Mouse (Mus musculus) heart, embryonic 11.5 days (tissue): ENCODE measurements at regions not wholly inside any gene's neighbourhood (a gene's known extent, or its start where the extent isn't known, plus 50 kb on each side); places are given as distances from the start of the nearest gene placed in this dataset.
A peak's percentile ranks its signal among the peaks of the same experiment; 100 is the strongest.

ENCODE experiments used
- ATAC-seq: fragments of 200-750 bp; cut with Nextera tagmentation; replicated peaks from 2 replicates; pipeline ENCODE4 v1.8.0; 2017; ENCODE audit warnings: moderate library complexity; ENCODE audit not compliant: insufficient number of reproducible peaks, low FRiP score, low TSS enrichment
- H3K27ac ChIP-seq: fragments of 300-500 bp; sonication (generic); 2 replicates; pipeline ENCODE4 v1.5.1; 2014; ENCODE audit warnings: mild to moderate bottlenecking, low read depth, low read length
- H3K27me3 ChIP-seq: fragments of 300-500 bp; sonication (generic); 2 replicates; pipeline ENCODE4 v1.6.1; 2014; ENCODE audit warnings: mild to moderate bottlenecking, low read length, mixed read lengths; ENCODE audit not compliant: control insufficient read depth, insufficient read depth
- H3K36me3 ChIP-seq: fragments of 300-500 bp; sonication (generic); 2 replicates; pipeline ENCODE4 v1.6.1; 2014; ENCODE audit warnings: mild to moderate bottlenecking, low read length, moderate library complexity, mixed read lengths; ENCODE audit not compliant: control insufficient read depth, insufficient read depth
- H3K4me1 ChIP-seq: fragments of 300-500 bp; sonication (generic); 2 replicates; pipeline ENCODE4 v1.6.1; 2014; ENCODE audit warnings: low read length; ENCODE audit not compliant: control insufficient read depth, insufficient read depth
- H3K4me2 ChIP-seq: fragments of 300-500 bp; sonication (generic); 2 replicates; pipeline ENCODE4 v1.6.1; 2014; ENCODE audit warnings: mild to moderate bottlenecking, moderate library complexity
- H3K4me3 ChIP-seq: fragments of 300-500 bp; sonication (generic); 2 replicates; pipeline ENCODE4 v1.5.1; 2014; ENCODE audit warnings: low read depth, low read length
- H3K9ac ChIP-seq: fragments of 300-500 bp; sonication (generic); 2 replicates; pipeline ENCODE4 v1.6.1; 2014; ENCODE audit warnings: mild to moderate bottlenecking, low read depth, low read length, moderate library complexity
- H3K9me3 ChIP-seq: fragments of 300-500 bp; sonication (generic); replicated peaks from 2 replicates; pipeline ENCODE4 v1.6.1; 2016; ENCODE audit warnings: low read length; ENCODE audit not compliant: control insufficient read depth
- WGBS: fragments of 180-500 bp; shearing (Covaris S2); extraction: QIAGEN DNeasy Blood & Tissue Kit; methylation state at CpG from one replicate; pipeline ENCODE4 v1.1.7; 2014; ENCODE audit not compliant: insufficient replicate concordance; 5-methylcytosine and 5-hydroxymethylcytosine counted together

DNA sequence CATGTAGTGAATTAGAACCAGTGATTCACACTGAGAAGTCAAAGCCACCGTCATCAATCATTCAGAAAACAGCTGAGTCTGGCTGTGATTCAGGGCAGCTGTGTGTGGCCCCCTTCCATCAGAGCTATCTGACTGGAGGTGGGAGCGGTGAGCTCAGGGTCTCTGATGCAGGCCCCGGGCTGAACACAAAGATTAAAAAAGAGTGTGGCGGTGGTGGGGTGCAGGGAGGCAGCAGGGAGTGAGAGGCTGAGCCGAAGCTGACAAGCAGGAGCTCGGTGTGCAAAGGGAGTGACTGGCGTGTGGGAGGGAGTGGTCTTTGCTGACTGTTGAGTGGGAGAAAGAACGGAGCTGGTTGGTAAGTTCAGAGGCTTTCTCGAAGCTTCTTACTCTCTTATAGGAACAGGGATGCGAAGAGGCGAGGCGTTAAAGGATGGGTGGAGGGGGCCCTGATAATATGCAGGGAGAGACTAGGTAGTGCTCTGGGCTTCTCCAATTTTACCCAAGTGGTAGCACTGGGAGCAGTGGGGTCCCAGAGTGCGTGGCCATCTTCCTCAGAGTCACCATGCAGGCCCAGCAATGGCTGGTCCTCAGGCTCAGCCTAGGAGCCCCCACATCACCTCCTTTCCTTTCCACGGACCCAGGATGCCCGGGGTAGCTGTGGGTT is 116.1 kb upstream of the Fstl4 start:
- Histone ChIP-seq H3K4me2 (no peak overlapping the region), H3K4me3 (no peak overlapping the region), H3K27ac (peak overlapping the region; percentile 50), H3K36me3 (no peaks in the 10 kb centered on the region), H3K4me1 (peaks cover 31% of the 10 kb centered on the region), H3K9ac (no peak overlapping the region), H3K27me3 (no peaks in the 10 kb centered on the region; the same call in 1 of the 2 replicates), H3K9me3 (no peaks in the 10 kb centered on the region)
- WGBS: 39% methylated on average over 15 of the region's 15 CpGs
- ATAC-seq: no peak; the same call in 1 of the 2 replicates

GRCm38 (mm10) chr11:52648849-52649400 is 115.5 kb upstream of the Fstl4 start:
- no peak overlapping the region; the same call in 1 of the 2 replicates for H3K27ac ChIP-seq
- WGBS: 68% methylated on average over 8 of the region's 8 CpGs
- H3K36me3 ChIP-seq: no peaks in the 10 kb centered on the region
- H3K4me2 ChIP-seq: no peak overlapping the region
- H3K9me3 ChIP-seq: no peaks in the 10 kb centered on the region
- no peak for ATAC-seq
- no peak overlapping the region for H3K4me3 ChIP-seq
- H3K27me3 ChIP-seq: no peaks in the 10 kb centered on the region
- H3K4me1 ChIP-seq: peaks cover 25% of the 10 kb centered on the region
- no peak overlapping the region for H3K9ac ChIP-seq

DNA sequence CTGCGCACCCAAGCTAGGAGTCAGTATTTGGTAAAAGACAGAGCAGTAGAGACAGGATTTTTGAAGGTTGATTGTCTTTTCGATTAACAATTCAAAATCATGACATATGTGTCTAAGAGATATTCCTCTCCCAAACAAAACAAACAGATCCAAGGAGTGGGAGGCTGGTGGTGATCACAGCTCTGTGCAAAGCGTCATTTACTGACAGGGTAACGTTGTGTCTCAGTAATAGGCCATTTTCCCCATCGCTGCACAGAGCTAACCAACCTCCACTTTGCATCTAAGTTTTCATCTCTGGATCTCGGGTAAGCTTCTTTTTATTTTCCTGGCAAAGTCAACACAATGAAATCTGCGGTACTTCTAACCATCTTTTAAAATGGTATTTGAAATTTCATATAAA is 109.8 kb upstream of the Fstl4 start:
- Histone ChIP-seq H3K36me3 (no peaks in the 10 kb centered on the region), H3K9ac (no peak overlapping the region), H3K27ac (no peak overlapping the region), H3K4me2 (no peak overlapping the region), H3K27me3 (no peaks in the 10 kb centered on the region), H3K4me3 (no peak overlapping the region), H3K4me1 (peaks cover 3% of the 10 kb centered on the region; the same call in 1 of the 2 replicates), H3K9me3 (no peaks in the 10 kb centered on the region)
- no peak for ATAC-seq
- WGBS: 81% methylated on average over 7 of the region's 7 CpGs

DNA sequence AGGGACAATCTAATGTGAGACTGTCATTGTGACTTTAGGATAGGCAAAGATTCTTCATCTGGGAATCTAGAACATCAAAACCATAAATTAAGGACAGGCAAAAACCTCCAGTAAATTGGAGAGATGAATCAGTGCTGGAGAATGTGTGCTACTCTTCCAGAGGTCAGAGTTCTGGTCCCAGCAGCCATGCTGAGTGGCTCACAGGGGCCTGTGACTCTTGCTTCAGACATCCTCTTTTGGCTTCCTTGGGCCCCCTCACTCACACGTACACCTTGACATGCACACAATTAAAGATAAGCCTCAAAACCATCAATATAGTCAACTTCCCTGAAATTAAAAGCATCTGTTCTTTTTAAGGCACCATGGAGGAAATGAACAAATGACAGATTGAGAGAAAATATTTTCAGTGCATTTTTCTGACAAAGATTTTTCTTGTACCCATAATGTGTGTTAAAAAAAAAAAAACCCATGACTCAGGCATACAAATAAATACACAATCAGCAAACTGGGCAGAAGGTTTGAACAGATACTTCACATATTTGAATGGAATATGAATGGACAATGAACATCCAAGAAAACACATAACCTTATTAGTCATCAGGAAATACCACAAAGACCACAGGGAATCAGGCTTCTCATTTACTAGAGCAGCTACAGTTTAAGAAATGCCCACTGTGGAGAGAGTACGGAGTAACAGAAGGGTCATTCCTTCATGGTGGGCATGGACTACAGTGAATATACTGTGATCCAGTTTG is 108.5 kb upstream of the Fstl4 start:
- 59% methylated on average over 2 of the region's 2 CpGs for WGBS
- Histone ChIP-seq H3K36me3 (no peaks in the 10 kb centered on the region), H3K4me3 (no peak overlapping the region), H3K9ac (no peak overlapping the region), H3K27me3 (no peaks in the 10 kb centered on the region), H3K27ac (no peak overlapping the region), H3K9me3 (no peaks in the 10 kb centered on the region), H3K4me2 (no peak overlapping the region), H3K4me1 (peaks cover 3% of the 10 kb centered on the region; the same call in 1 of the 2 replicates)
- ATAC-seq: no peak

GRCm38 (mm10) chr11:52661234-52661633 is 103.2 kb upstream of the Fstl4 start:
- H3K4me3 ChIP-seq: no peak overlapping the region
- H3K4me2 ChIP-seq: no peak overlapping the region
- no peak overlapping the region for H3K27ac ChIP-seq
- H3K36me3 ChIP-seq: no peaks in the 10 kb centered on the region
- no peaks in the 10 kb centered on the region for H3K27me3 ChIP-seq
- WGBS: 83% methylated on average over 12 of the region's 12 CpGs
- ATAC-seq: no peak
- H3K9ac ChIP-seq: no peak overlapping the region
- H3K9me3 ChIP-seq: no peaks in the 10 kb centered on the region
- no peaks in the 10 kb centered on the region for H3K4me1 ChIP-seq

GRCm38 (mm10) chr11:52661894-52662593 is 102.4 kb upstream of the Fstl4 start:
- no peak overlapping the region for H3K9ac ChIP-seq
- H3K4me3 ChIP-seq: no peak overlapping the region
- no peak overlapping the region for H3K27ac ChIP-seq
- H3K27me3 ChIP-seq: no peaks in the 10 kb centered on the region
- ATAC-seq: no peak
- H3K4me2 ChIP-seq: no peak overlapping the region
- no peaks in the 10 kb centered on the region for H3K9me3 ChIP-seq
- no peaks in the 10 kb centered on the region for H3K4me1 ChIP-seq
- WGBS: 75% methylated on average over 15 of the region's 15 CpGs
- H3K36me3 ChIP-seq: no peaks in the 10 kb centered on the region

DNA sequence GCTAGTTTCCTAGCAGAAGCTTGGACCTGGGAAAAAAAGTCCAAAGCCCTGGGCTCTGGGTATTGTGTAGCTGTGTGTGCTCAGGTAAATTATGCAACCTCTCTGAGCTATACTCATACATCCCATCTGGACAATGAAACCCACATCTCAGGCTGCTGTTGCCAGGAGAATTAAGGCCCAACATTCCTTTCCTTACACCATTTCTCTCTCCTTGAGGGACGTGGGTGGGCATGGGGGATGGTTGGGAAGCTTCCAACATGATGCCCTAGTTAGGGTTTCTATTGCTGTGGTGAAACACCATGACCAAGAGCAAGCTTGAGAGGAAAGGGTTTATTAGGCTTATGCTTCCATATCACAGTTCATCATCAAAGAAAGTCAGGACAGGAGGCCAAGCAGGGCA is 99.1 kb upstream of the Fstl4 start:
- Histone ChIP-seq H3K27me3 (no peaks in the 10 kb centered on the region), H3K36me3 (no peaks in the 10 kb centered on the region), H3K4me1 (no peaks in the 10 kb centered on the region), H3K27ac (no peak overlapping the region), H3K9me3 (peaks cover 3% of the 10 kb centered on the region; the same call in 1 of the 2 replicates), H3K4me3 (no peak overlapping the region), H3K4me2 (no peak overlapping the region), H3K9ac (no peak overlapping the region)
- ATAC-seq: no peak
- 65% methylated on average over 1 of the region's 1 CpGs for WGBS

DNA sequence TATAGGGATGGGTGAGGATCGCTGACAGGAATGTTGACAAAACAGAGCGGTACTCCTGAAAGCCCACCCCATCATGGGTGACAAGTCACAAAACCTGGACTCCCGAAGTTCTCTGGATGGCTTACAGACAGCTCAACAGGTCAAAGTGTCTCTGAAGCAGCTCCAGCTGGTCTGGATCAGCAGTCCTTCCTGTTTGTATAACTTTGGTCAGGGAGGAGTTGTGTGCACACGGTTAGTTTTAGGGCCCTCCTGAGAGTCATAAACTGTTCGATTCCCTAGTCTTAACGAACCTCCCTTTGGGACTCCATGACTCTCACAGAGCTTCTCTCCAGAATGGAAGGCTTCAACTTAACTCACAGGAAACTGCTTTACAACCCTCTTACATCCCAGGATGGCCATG is 89.4 kb upstream of the Fstl4 start:
- Histone ChIP-seq H3K27me3 (no peaks in the 10 kb centered on the region), H3K4me2 (no peak overlapping the region), H3K9ac (no peak overlapping the region), H3K36me3 (no peaks in the 10 kb centered on the region), H3K4me3 (no peak overlapping the region), H3K9me3 (no peaks in the 10 kb centered on the region), H3K4me1 (0 out of 2 replicates have a peak, but pooled peaks cover 3% of the 10 kb centered on the region), H3K27ac (no peak overlapping the region)
- 65% methylated on average over 6 of the region's 6 CpGs for WGBS
- ATAC-seq: no peak
